Mouse (Mus musculus): ENCODE data around the gene Adgrl2. TPM values are rescaled to one million over a fixed set of nuclear protein-coding genes. Genes with fewer than 3 reads are reported as not detected.

The Adgrl2 gene
- polyA plus RNA-seq, 1 experiment from 2014 or later: 81.2 TPM

DNA sequence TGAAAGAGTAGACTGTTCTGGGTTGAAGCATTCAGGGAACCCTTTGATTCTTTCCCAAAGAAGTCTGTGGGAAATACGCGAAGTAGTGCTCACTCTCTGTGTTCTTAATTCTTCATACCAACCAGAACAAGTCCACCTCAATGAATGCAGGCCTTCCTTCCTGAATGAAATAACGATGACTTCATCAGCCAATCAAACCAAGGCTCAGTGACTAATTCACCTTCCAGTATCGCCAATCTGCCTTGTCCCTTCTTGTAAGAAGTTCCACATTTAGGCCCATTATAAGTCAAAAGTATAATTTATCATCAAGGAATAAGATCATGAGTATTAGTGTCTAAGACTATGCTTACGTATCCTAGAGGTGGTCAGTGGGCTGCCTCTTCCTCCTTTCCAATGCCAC lies 56.1 kb downstream of the Adgrl2 start:
- Histone ChIP-seq H3K36me3 (peaks cover 29% of the 10 kb centered on the region), H3K9me3 (replicated peaks) (no peaks in the 10 kb centered on the region), H3K27ac (no peak overlapping the region), H3K4me1 (peaks cover 7% of the 10 kb centered on the region), H3K4me3 (no peak overlapping the region), H3K27me3 (ENCODE audit: low read depth, poor library complexity, severe bottlenecking) (no peaks in the 10 kb centered on the region)
- no peak for DNase-seq (ENCODE audit: low spot score)
- 91% methylated on average over 5 of the region's 5 CpGs for WGBS

- no peaks in the 10 kb centered on the region for H3K27me3 ChIP-seq (ENCODE audit: low read depth, poor library complexity, severe bottlenecking)
- no peak overlapping the region for H3K27ac ChIP-seq
- 93% methylated on average over 6 of the region's 6 CpGs for WGBS
- peaks cover 29% of the 10 kb centered on the region for H3K36me3 ChIP-seq
- H3K4me1 ChIP-seq: peaks cover 7% of the 10 kb centered on the region; the same call in 1 of the 2 replicates
- no peak for DNase-seq (ENCODE audit: low spot score)
- no peak overlapping the region for H3K4me3 ChIP-seq
- no peaks in the 10 kb centered on the region for H3K9me3 ChIP-seq (replicated peaks)
These were observed 57.2 kb downstream of the Adgrl2 start for GRCm38 (mm10) chr3:148933160-148933559.

GRCm38 (mm10) chr3:148930913-148931312 lies 59.4 kb downstream of the Adgrl2 start:
- Histone ChIP-seq H3K9me3 (replicated peaks) (no peaks in the 10 kb centered on the region), H3K36me3 (peaks cover 17% of the 10 kb centered on the region), H3K27ac (no peak overlapping the region), H3K4me1 (peaks cover 20% of the 10 kb centered on the region), H3K27me3 (ENCODE audit: low read depth, poor library complexity, severe bottlenecking) (no peaks in the 10 kb centered on the region), H3K4me3 (no peak overlapping the region)
- no peak for DNase-seq (ENCODE audit: low spot score)
- WGBS: 88% methylated on average over 6 of the region's 6 CpGs

DNA sequence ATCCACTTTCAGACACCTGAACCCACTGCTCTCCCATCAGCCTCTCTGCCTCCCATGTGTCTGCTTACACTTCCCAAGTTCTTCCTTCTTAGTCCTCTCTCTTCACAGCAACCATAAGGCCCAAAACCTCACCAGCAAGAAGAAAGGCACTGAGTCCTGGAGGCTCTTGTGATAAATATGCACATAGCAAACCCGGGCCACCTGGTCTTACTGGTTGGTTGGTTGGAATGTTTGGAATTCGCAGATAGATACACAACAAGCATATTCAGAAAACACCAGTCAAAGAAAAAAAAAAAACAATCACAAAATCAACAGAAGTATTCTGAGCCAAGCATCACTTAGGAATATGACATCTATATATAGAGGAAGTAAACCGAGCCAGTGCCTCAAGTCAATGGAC lies 64.0 kb downstream of the Adgrl2 start:
- peak overlapping the region; percentile 42; the same call in 1 of the 2 replicates for H3K27ac ChIP-seq

DNA sequence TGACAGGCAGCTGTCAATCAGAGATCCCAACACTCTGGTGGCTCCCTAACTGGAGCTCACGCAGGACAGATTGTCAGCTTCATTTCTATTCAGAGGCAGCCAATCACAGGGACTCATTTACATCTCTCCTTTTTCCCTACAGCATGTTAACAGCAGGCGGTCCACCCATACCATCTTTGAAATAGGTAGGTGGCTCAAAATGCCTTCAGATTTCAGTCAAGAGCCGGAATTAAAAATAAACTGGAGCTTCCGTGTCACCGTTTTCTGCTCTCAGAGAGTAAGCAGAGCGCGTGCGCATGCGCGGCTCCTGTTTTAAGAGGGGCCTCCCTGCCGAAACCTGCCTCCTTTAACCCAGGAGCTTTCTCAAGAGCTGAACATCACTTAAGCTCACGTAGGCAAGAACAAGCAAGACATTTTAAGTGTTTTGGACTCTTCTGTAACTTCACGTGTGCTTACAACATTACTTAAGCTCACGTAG lies 67.7 kb downstream of the Adgrl2 start:
- DNase-seq (ENCODE audit: low spot score): no peak
- Histone ChIP-seq H3K27ac (no peak overlapping the region), H3K36me3 (peaks cover 13% of the 10 kb centered on the region; the same call in 1 of the 2 replicates), H3K4me1 (peaks cover 43% of the 10 kb centered on the region), H3K9me3 (replicated peaks) (no peaks in the 10 kb centered on the region), H3K4me3 (no peak overlapping the region), H3K27me3 (ENCODE audit: low read depth, poor library complexity, severe bottlenecking) (no peaks in the 10 kb centered on the region)
- 77% methylated on average over 14 of the region's 14 CpGs for WGBS

More for the DNA sequence above, 64.0 kb downstream of the Adgrl2 start:
- Histone ChIP-seq H3K4me1 (peaks cover 34% of the 10 kb centered on the region), H3K27me3 (ENCODE audit: low read depth, poor library complexity, severe bottlenecking) (no peaks in the 10 kb centered on the region), H3K9me3 (replicated peaks) (no peaks in the 10 kb centered on the region), H3K4me3 (no peak overlapping the region), H3K36me3 (no peaks in the 10 kb centered on the region)
- no peak for DNase-seq (ENCODE audit: low spot score)
- WGBS: 68% methylated on average over 3 of the region's 3 CpGs

DNA sequence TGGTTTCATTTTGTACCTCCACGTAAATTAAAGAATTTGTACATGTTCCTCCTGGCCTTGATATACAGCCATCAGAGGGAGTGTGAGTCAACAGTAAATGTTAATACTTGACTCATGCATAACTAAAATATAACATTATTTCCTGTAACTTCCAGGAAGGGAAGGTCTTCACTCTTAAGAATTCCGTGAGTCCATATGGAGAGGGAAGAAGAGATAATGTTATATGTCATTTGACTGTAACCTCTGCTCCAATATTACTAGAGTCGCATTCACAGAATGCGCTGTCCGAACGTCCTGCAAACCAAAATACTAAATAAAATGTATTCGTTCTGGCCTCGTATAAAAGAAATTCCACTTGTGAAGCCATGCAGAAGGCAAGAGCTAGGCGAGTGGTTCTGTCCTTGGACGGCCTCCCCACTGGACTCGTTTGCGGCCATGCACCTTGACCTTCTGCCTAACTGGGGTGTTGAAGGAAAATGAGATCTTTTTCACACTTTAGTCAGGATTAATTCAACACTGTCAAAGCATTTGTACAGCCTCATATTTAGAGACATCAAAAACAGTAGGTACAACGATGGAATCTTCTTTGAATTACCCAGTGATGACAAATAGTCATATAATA lies 68.3 kb downstream of the Adgrl2 start:
- Histone ChIP-seq H3K36me3 (peaks cover 13% of the 10 kb centered on the region; the same call in 1 of the 2 replicates), H3K4me3 (no peak overlapping the region), H3K4me1 (peaks cover 43% of the 10 kb centered on the region), H3K27me3 (ENCODE audit: low read depth, poor library complexity, severe bottlenecking) (no peaks in the 10 kb centered on the region), H3K9me3 (replicated peaks) (no peaks in the 10 kb centered on the region), H3K27ac (no peak overlapping the region)
- DNase-seq (ENCODE audit: low spot score): no peak
- WGBS: 88% methylated on average over 13 of the region's 13 CpGs

DNA sequence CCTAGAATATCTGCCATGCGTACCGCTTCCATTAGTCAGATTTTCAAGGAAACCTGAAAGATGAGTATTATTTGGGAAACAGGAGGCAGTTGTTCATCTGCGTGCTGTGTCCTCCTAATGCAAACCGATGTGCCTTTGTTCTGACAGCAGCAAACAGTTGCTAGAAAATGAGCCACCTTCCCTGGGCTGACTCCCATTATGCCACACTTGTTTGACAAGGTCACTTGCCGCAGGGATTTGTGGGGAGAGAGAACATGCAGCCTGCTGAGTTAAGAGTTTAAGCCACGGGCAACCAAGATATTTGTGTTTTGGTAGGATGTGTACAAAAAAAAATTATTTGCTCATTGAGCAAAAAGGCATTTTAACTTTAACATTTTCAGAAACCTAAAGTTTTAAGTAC lies 69.5 kb downstream of the Adgrl2 start:
- H3K27ac ChIP-seq: no peak overlapping the region
- no peak overlapping the region for H3K4me3 ChIP-seq
- no peaks in the 10 kb centered on the region for H3K9me3 ChIP-seq (replicated peaks)
- H3K27me3 ChIP-seq (ENCODE audit: low read depth, poor library complexity, severe bottlenecking): no peaks in the 10 kb centered on the region
- H3K4me1 ChIP-seq: peaks cover 37% of the 10 kb centered on the region
- 77% methylated on average over 6 of the region's 6 CpGs for WGBS
- H3K36me3 ChIP-seq: peaks cover 13% of the 10 kb centered on the region; the same call in 1 of the 2 replicates
- no peak for DNase-seq (ENCODE audit: low spot score)

DNA sequence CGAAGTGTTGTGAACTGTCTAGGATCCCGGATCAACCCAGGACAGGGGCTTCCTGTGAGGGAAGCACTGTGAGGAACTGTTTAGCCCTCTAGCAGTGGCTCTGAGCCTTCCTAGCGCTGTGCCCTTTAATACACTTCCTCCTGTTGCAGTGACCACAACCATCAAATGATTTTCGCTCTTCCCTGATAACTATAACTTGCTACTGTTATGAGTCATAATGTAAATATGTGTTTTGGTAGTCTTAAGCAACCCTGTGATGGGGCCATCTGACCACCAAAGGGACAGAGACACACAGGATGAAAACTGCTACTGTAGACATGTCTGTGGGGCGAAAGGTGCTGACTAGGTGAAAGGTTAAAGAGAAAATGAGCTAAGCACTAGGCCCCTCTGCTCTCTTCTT lies 71.9 kb downstream of the Adgrl2 start:
- H3K27me3 ChIP-seq (ENCODE audit: low read depth, poor library complexity, severe bottlenecking): no peaks in the 10 kb centered on the region
- peaks cover 34% of the 10 kb centered on the region for H3K4me1 ChIP-seq
- H3K27ac ChIP-seq: no peak overlapping the region
- no peaks in the 10 kb centered on the region for H3K9me3 ChIP-seq (replicated peaks)
- peaks cover 13% of the 10 kb centered on the region; the same call in 1 of the 2 replicates for H3K36me3 ChIP-seq
- DNase-seq (ENCODE audit: low spot score): no peak
- 85% methylated on average over 5 of the region's 5 CpGs for WGBS
- no peak overlapping the region for H3K4me3 ChIP-seq

DNA sequence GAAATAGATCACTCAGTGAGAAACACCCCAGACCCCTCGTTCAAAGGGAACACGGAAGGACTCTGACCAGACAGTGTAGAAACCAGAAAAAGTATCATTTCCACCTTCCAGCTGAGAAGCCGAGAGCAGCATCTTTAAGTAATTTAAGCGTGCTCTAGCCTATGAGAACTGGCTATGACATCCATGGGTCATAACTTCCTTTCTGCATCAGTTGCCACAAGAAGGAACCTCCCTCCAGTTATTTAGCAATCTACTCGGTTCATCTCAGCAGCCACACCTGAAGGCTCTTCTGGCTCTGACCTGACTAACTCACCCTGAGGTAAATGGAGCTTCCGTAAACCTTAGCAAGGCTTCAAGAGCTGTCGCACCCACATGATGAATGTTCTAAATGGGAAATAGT lies 72.5 kb downstream of the Adgrl2 start:
- H3K27ac ChIP-seq: no peak overlapping the region
- peaks cover 13% of the 10 kb centered on the region; the same call in 1 of the 2 replicates for H3K36me3 ChIP-seq
- WGBS: 82% methylated on average over 7 of the region's 7 CpGs
- H3K27me3 ChIP-seq (ENCODE audit: low read depth, poor library complexity, severe bottlenecking): no peaks in the 10 kb centered on the region
- peaks cover 31% of the 10 kb centered on the region for H3K4me1 ChIP-seq
- DNase-seq (ENCODE audit: low spot score): no peak
- no peak overlapping the region for H3K4me3 ChIP-seq
- no peaks in the 10 kb centered on the region for H3K9me3 ChIP-seq (replicated peaks)

GRCm38 (mm10) chr3:148916226-148916625 lies 74.1 kb downstream of the Adgrl2 start:
- no peaks in the 10 kb centered on the region for H3K27me3 ChIP-seq (ENCODE audit: low read depth, poor library complexity, severe bottlenecking)
- H3K27ac ChIP-seq: no peak overlapping the region
- no peak for DNase-seq (ENCODE audit: low spot score)
- H3K4me3 ChIP-seq: no peak overlapping the region
- 66% methylated on average over 5 of the region's 5 CpGs for WGBS
- H3K36me3 ChIP-seq: peaks cover 13% of the 10 kb centered on the region; the same call in 1 of the 2 replicates
- H3K9me3 ChIP-seq (replicated peaks): no peaks in the 10 kb centered on the region
- H3K4me1 ChIP-seq: peaks cover 22% of the 10 kb centered on the region

- H3K27ac ChIP-seq: no peak overlapping the region
- H3K27me3 ChIP-seq (ENCODE audit: low read depth, poor library complexity, severe bottlenecking): no peaks in the 10 kb centered on the region
- peaks cover 10% of the 10 kb centered on the region for H3K4me1 ChIP-seq
- peaks cover 4% of the 10 kb centered on the region for H3K36me3 ChIP-seq
- 86% methylated on average over 14 of the region's 14 CpGs for WGBS
- H3K9me3 ChIP-seq (replicated peaks): no peaks in the 10 kb centered on the region
- no peak overlapping the region for H3K4me3 ChIP-seq
- DNase-seq (ENCODE audit: low spot score): no peak
These were observed 77.2 kb downstream of the Adgrl2 start for GRCm38 (mm10) chr3:148912944-148913684.

DNA sequence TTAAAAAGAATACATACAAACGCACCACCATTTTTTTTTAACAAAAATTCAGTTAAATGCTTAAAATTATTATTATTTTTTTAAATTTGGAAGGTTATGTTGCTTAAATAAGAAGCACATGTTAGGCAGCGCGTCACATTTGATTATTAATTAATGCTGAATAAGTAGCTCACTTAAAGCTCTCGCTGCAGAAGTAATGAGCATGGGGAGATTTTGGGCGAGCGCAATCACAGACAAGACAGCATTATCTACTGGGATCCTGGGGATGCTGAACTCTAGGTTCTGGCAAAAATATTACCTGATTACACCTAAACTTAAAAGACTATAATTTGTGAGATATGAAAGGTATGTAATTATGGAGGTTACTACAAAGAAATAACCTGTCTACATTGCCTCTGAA lies 77.8 kb downstream of the Adgrl2 start:
- no peaks in the 10 kb centered on the region for H3K9me3 ChIP-seq (replicated peaks)
- H3K4me1 ChIP-seq: peaks cover 6% of the 10 kb centered on the region; the same call in 1 of the 2 replicates
- no peak overlapping the region for H3K4me3 ChIP-seq
- DNase-seq (ENCODE audit: low spot score): no peak
- WGBS: 90% methylated on average over 6 of the region's 6 CpGs
- H3K27ac ChIP-seq: no peak overlapping the region
- H3K36me3 ChIP-seq: peaks cover 6% of the 10 kb centered on the region
- no peaks in the 10 kb centered on the region for H3K27me3 ChIP-seq (ENCODE audit: low read depth, poor library complexity, severe bottlenecking)

GRCm38 (mm10) chr3:148907873-148908272 lies 82.5 kb downstream of the Adgrl2 start:
- no peaks in the 10 kb centered on the region for H3K9me3 ChIP-seq (replicated peaks)
- peaks cover 8% of the 10 kb centered on the region for H3K4me1 ChIP-seq
- H3K36me3 ChIP-seq: peaks cover 10% of the 10 kb centered on the region
- WGBS: 84% methylated on average over 3 of the region's 3 CpGs
- no peak overlapping the region for H3K4me3 ChIP-seq
- H3K27ac ChIP-seq: no peak overlapping the region
- no peaks in the 10 kb centered on the region for H3K27me3 ChIP-seq (ENCODE audit: low read depth, poor library complexity, severe bottlenecking)
- DNase-seq (ENCODE audit: low spot score): no peak
